10 mouse cellular contexts compared by ENCODE assay signal in the genomic region with DNA sequence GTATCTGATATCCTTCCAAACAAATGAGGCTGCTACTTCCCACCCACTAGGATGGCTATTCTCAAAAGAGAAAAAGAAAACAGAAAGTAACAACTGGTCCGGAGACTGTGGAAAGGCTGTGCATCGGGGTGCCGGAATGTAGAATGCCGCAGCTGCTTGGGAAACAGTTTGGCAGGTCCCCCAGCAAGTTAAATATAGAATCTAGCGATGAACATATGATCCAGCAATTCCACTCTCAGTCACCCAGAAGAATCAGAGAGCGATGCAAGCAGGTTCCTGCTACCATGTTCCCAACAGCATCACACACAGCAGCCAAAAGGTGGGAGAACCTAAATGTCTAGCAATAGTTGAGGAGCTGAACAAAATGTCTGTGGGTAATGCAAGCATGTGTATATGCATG.
DNase-seq lines count a peak whose midpoint lies in the region; ATAC-seq and TF ChIP-seq lines count a peak whose summit lies in the region.
"Had no signal": no experiment of that assay in that cellular context is flagged by ENCODE, and none has a peak within 500 bp of the region (broad histone marks: within the 10 kb centered on the region; RNA-seq: fewer than 3 reads in every experiment).

No protein-coding gene starts in this region.

- no peak overlapping the region for H3K9ac ChIP-seq in forebrain, postnatal 0 days
- H3K9ac ChIP-seq in forebrain, embryonic 13.5 days: no peak overlapping the region
- no peak overlapping the region for H3K9ac ChIP-seq in limb, embryonic 13.5 days
- no peak overlapping the region for H3K9ac ChIP-seq in heart, embryonic 12.5 days

- H3K9me3 ChIP-seq in forebrain, postnatal 0 days (ENCODE audit: low read length): no peaks in the 10 kb centered on the region
- peaks cover 3% of the 10 kb centered on the region; the same call in 1 of the 2 replicates for H3K9me3 ChIP-seq in forebrain, embryonic 13.5 days (replicated peaks)
- no peaks in the 10 kb centered on the region for H3K9me3 ChIP-seq in limb, embryonic 13.5 days
- no peaks in the 10 kb centered on the region for H3K9me3 ChIP-seq in limb, embryonic 10.5 days (replicated peaks)
- H3K9me3 ChIP-seq in heart, embryonic 12.5 days (replicated peaks): no peaks in the 10 kb centered on the region

- 65% methylated on average over 6 of the region's 6 CpGs for WGBS in forebrain, postnatal 0 days
- WGBS in forebrain, embryonic 13.5 days: 86% methylated on average over 6 of the region's 6 CpGs
- WGBS in limb, embryonic 13.5 days: 73% methylated on average over 6 of the region's 6 CpGs
- WGBS in limb, embryonic 10.5 days: 96% methylated on average over 6 of the region's 6 CpGs
- 22% methylated on average over 6 of the region's 6 CpGs for WGBS in heart, embryonic 12.5 days

- H3K4me1 ChIP-seq in forebrain, postnatal 0 days (ENCODE audit: insufficient read depth): no peaks in the 10 kb centered on the region
- no peaks in the 10 kb centered on the region; the same call in 1 of the 2 replicates for H3K4me1 ChIP-seq in forebrain, embryonic 13.5 days
- peaks cover 9% of the 10 kb centered on the region for H3K4me1 ChIP-seq in limb, embryonic 13.5 days
- H3K4me1 ChIP-seq in limb, embryonic 10.5 days: no peaks in the 10 kb centered on the region
- peaks cover 36% of the 10 kb centered on the region for H3K4me1 ChIP-seq in heart, embryonic 12.5 days (replicated peaks)

- TF ChIP-seq CTCF in forebrain, postnatal 0 days (IDR thresholded peaks at IDR 0.05; ENCODE audit: low read depth): no peak

- H3K27ac ChIP-seq in forebrain, postnatal 0 days (ENCODE audit: low read depth, low read length): no peak overlapping the region
- no peak overlapping the region for H3K27ac ChIP-seq in forebrain, embryonic 13.5 days
- no peak overlapping the region for H3K27ac ChIP-seq in limb, embryonic 13.5 days
- H3K27ac ChIP-seq in limb, embryonic 10.5 days: no peak overlapping the region
- H3K27ac ChIP-seq in heart, embryonic 12.5 days (ENCODE audit: poor library complexity, severe bottlenecking): no peak overlapping the region

- peak; percentile 51 for DNase-seq in forebrain, postnatal 0 days
- no peak for DNase-seq in limb, embryonic 10.5 days (ENCODE audit: low spot score)
- DNase-seq in right cerebral cortex, postnatal 14 days: peak; percentile 29
- no peak for DNase-seq in MN1 (ENCODE audit: low spot score)
- DNase-seq in adrenal gland, postnatal 10 days: no peak
- DNase-seq: cerebellum, postnatal 25 days; kidney, adult 9 months had no signal

- H3K4me2 ChIP-seq in forebrain, postnatal 0 days (ENCODE audit: low read depth): no peak overlapping the region
- H3K4me2 ChIP-seq in forebrain, embryonic 13.5 days: no peak overlapping the region
- no peak overlapping the region for H3K4me2 ChIP-seq in limb, embryonic 13.5 days (replicated peaks)
- H3K4me2 ChIP-seq in heart, embryonic 12.5 days: peak overlapping the region; percentile 58

- ATAC-seq in forebrain, postnatal 0 days: peak; percentile 45; the same call in 1 of the 2 replicates
- no peak for ATAC-seq in forebrain, embryonic 13.5 days
- peak; percentile 24; the same call in 1 of the 2 replicates for ATAC-seq in limb, embryonic 13.5 days (ENCODE audit: low FRiP score, low read depth)
- no peak for ATAC-seq in heart, embryonic 12.5 days (ENCODE audit: insufficient number of reproducible peaks, low FRiP score)

- no peaks in the 10 kb centered on the region for H3K36me3 ChIP-seq in forebrain, postnatal 0 days (ENCODE audit: insufficient read depth)
- H3K36me3 ChIP-seq in forebrain, embryonic 13.5 days (ENCODE audit: poor library complexity, severe bottlenecking): no peaks in the 10 kb centered on the region
- no peaks in the 10 kb centered on the region for H3K36me3 ChIP-seq in limb, embryonic 13.5 days
- H3K36me3 ChIP-seq in limb, embryonic 10.5 days: no peaks in the 10 kb centered on the region
- no peaks in the 10 kb centered on the region for H3K36me3 ChIP-seq in heart, embryonic 12.5 days

- H3K27me3 ChIP-seq in forebrain, postnatal 0 days (ENCODE audit: insufficient read depth, low read length): no peaks in the 10 kb centered on the region
- H3K27me3 ChIP-seq in forebrain, embryonic 13.5 days: no peaks in the 10 kb centered on the region
- no peaks in the 10 kb centered on the region for H3K27me3 ChIP-seq in limb, embryonic 13.5 days
- H3K27me3 ChIP-seq in limb, embryonic 10.5 days (ENCODE audit: low read depth, poor library complexity, severe bottlenecking): no peaks in the 10 kb centered on the region
- no peaks in the 10 kb centered on the region for H3K27me3 ChIP-seq in heart, embryonic 12.5 days (replicated peaks)

- no peak overlapping the region for H3K4me3 ChIP-seq in forebrain, postnatal 0 days (ENCODE audit: low read depth, low read length)
- H3K4me3 ChIP-seq in forebrain, embryonic 13.5 days: no peak overlapping the region
- no peak overlapping the region for H3K4me3 ChIP-seq in limb, embryonic 13.5 days
- no peak overlapping the region for H3K4me3 ChIP-seq in limb, embryonic 10.5 days
- H3K4me3 ChIP-seq in heart, embryonic 12.5 days: peak overlapping the region; percentile 24; the same call in 1 of the 2 replicates

Comparison
In these comparisons a context has a peak if more than half of its experiments do, and no peak if none do; other contexts are left out.
1. ATAC-seq: peak in forebrain, postnatal 0 days (single experiment) and limb, embryonic 13.5 days (single experiment); none in forebrain, embryonic 13.5 days (single experiment) and heart, embryonic 12.5 days (single experiment).
2. DNase-seq: peak in forebrain, postnatal 0 days (single experiment) and right cerebral cortex, postnatal 14 days (single experiment); none in limb, embryonic 10.5 days (single experiment), MN1 (single experiment) and adrenal gland, postnatal 10 days (single experiment).